Comparison of ENCODE assay signal across 8 mouse cellular contexts in the genomic region with DNA sequence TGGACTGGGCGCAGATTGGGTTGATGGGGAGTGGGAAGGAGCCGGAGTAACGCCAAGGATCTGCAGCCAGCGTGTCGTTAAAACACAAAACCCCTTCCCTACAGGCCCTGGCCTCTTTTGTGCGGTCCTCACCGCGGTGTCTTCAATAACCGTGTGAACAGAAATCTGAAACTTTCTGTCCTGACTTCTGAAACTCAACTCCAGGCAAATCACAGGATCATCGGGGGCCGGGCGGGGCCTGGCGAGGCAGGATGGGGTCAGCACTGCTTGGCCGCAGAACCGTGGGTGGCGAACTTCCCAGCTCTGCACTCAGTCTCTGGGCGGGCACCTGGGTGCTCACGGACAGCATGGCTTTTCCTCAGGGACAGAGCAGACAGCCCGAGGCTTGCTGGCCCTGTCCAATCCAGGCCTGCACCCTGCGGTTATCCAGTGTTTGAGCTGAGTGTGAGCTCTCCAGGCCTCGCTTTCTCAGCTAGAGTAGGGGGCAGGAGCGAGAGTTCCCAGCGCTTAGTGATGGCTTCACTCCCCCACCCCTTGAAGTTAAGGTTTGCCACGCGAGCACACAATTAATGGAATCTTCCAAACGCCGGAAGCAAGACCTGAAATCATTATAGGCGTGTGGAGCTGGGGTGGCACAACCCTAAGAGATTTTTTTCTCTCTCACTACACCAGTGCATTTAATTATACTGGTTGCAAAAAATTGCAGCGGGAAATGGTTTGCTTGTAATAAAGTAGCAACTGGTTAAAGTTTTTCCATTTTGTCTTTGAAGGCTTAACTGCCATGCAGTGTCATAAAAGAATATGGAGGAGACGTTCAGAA. TPM values are rescaled to one million over a fixed set of nuclear protein-coding genes. Genes with fewer than 3 reads are reported as not detected.
DNase-seq lines count a peak whose midpoint lies in the region; ATAC-seq and TF ChIP-seq lines count a peak whose summit lies in the region.

No protein-coding gene starts in this region.

- H3K4me3 ChIP-seq in lung, embryonic 14.5 days (ENCODE audit: low read depth, low read length): peak overlapping the region; percentile 48
- peak overlapping the region; percentile 74 for H3K4me3 ChIP-seq in heart, embryonic 11.5 days (ENCODE audit: low read depth, low read length)
- peak overlapping the region; percentile 68 for H3K4me3 ChIP-seq in kidney, embryonic 15.5 days (replicated peaks)

- peaks cover 43% of the 10 kb centered on the region for H3K27me3 ChIP-seq in lung, embryonic 14.5 days (ENCODE audit: insufficient read depth, low read length)
- no peaks in the 10 kb centered on the region; the same call in 1 of the 2 replicates for H3K27me3 ChIP-seq in heart, embryonic 11.5 days (ENCODE audit: control insufficient read depth, insufficient read depth, low read length)
- peaks cover 22% of the 10 kb centered on the region for H3K27me3 ChIP-seq in kidney, embryonic 15.5 days

- H3K9ac ChIP-seq in lung, embryonic 14.5 days: peak overlapping the region; percentile 36
- H3K9ac ChIP-seq in heart, embryonic 11.5 days (ENCODE audit: low read depth, low read length): peak overlapping the region; percentile 80
- H3K9ac ChIP-seq in kidney, embryonic 15.5 days: peak overlapping the region; percentile 38

- no peak for TF ChIP-seq CTCF in lung, embryonic 14.5 days (IDR thresholded peaks at IDR 0.05; ENCODE audit: low read depth)

- peak; percentile 33 for DNase-seq in lung, embryonic 14.5 days
- DNase-seq in lung, postnatal 14 days: no peak
- DNase-seq in cerebellum, postnatal 4 days (ENCODE audit: low spot score in 2 of 2): peak; percentile 21 to 22
- DNase-seq in mesoderm, embryonic 11.5 days (ENCODE audit: low read depth, low spot score): peak; percentile 52
- no peak for DNase-seq in spleen, postnatal 36 days (ENCODE audit: low spot score in 2 of 2)

- H3K36me3 ChIP-seq in lung, embryonic 14.5 days (ENCODE audit: insufficient read depth): no peaks in the 10 kb centered on the region
- H3K36me3 ChIP-seq in heart, embryonic 11.5 days (ENCODE audit: control insufficient read depth, insufficient read depth, low read length): no peaks in the 10 kb centered on the region
- H3K36me3 ChIP-seq in kidney, embryonic 15.5 days: no peaks in the 10 kb centered on the region

- WGBS in lung, embryonic 14.5 days: 8% methylated on average over 30 of the region's 30 CpGs
- 4% methylated on average over 30 of the region's 30 CpGs for WGBS in heart, embryonic 11.5 days (ENCODE audit: insufficient replicate concordance)
- 5% methylated on average over 30 of the region's 30 CpGs for WGBS in kidney, embryonic 15.5 days

- H3K27ac ChIP-seq in lung, embryonic 14.5 days (ENCODE audit: low read depth): peak overlapping the region; percentile 58; the same call in 1 of the 2 replicates
- H3K27ac ChIP-seq in heart, embryonic 11.5 days (ENCODE audit: low read depth, low read length): peak overlapping the region; percentile 87
- H3K27ac ChIP-seq in kidney, embryonic 15.5 days: peak overlapping the region; percentile 77

- H3K9me3 ChIP-seq in lung, embryonic 14.5 days (ENCODE audit: low read depth, low read length): no peaks in the 10 kb centered on the region
- no peaks in the 10 kb centered on the region for H3K9me3 ChIP-seq in heart, embryonic 11.5 days (replicated peaks; ENCODE audit: control insufficient read depth, low read length)
- no peaks in the 10 kb centered on the region for H3K9me3 ChIP-seq in kidney, embryonic 15.5 days (replicated peaks)

- no peaks in the 10 kb centered on the region for H3K4me1 ChIP-seq in lung, embryonic 14.5 days (ENCODE audit: insufficient read depth)
- peaks cover 9% of the 10 kb centered on the region for H3K4me1 ChIP-seq in heart, embryonic 11.5 days (ENCODE audit: control insufficient read depth, insufficient read depth, low read length)
- peaks cover 26% of the 10 kb centered on the region for H3K4me1 ChIP-seq in kidney, embryonic 15.5 days

- H3K4me2 ChIP-seq in lung, embryonic 14.5 days: peak overlapping the region; percentile 88
- H3K4me2 ChIP-seq in heart, embryonic 11.5 days: peak overlapping the region; percentile 66
- peak overlapping the region; percentile 92 for H3K4me2 ChIP-seq in kidney, embryonic 15.5 days

- ATAC-seq in lung, embryonic 14.5 days (ENCODE audit: insufficient read depth): no peak
- no peak; the same call in 1 of the 2 replicates for ATAC-seq in heart, embryonic 11.5 days (replicated peaks; ENCODE audit: insufficient number of reproducible peaks, low FRiP score, low TSS enrichment)
- ATAC-seq in kidney, embryonic 15.5 days (replicated peaks; ENCODE audit: low FRiP score): peak; percentile 30
- ATAC-seq in activated CD4-positive, CD25-positive, alpha-beta regulatory T cell, adult 4 months: no peak

RNA-seq across cellular contexts. Expression of a gene that starts 1.8 kb away (rescaled TPM):
- 1.4 and 2.2 TPM in 2 replicates for polyA plus RNA-seq in lung, embryonic 14.5 days (2014; fragmentation: Nextera tagmentation; extraction: Ambion mirVana)
- 23.2 and 29.9 TPM in 2 replicates for polyA plus RNA-seq in heart, embryonic 11.5 days (2014; fragmentation: Nextera tagmentation; extraction: Ambion mirVana)
- polyA plus RNA-seq in kidney, embryonic 15.5 days (2015; fragmentation: Nextera tagmentation; extraction: Ambion mirVana): 5.3 and 6.6 TPM in 2 replicates
- polyA plus RNA-seq in activated CD4-positive, CD25-positive, alpha-beta regulatory T cell, adult 4 months (2017; shearing (Covaris generic)): not detected

RNA-seq across cellular contexts. Expression of a gene that starts 41.3 kb away (rescaled TPM):
- polyA plus RNA-seq in lung, embryonic 14.5 days (2014; fragmentation: Nextera tagmentation; extraction: Ambion mirVana): 10.7 and 11.5 TPM in 2 replicates
- 10.1 and 11.4 TPM in 2 replicates for polyA plus RNA-seq in heart, embryonic 11.5 days (2014; fragmentation: Nextera tagmentation; extraction: Ambion mirVana)
- 16.3 and 16.6 TPM in 2 replicates for polyA plus RNA-seq in kidney, embryonic 15.5 days (2015; fragmentation: Nextera tagmentation; extraction: Ambion mirVana)
- polyA plus RNA-seq in activated CD4-positive, CD25-positive, alpha-beta regulatory T cell, adult 4 months (2017; shearing (Covaris generic)): 100 to 1,000 TPM; 132 to 145 TPM

Comparison
In these comparisons a context has a peak if more than half of its experiments do, and no peak if none do; other contexts are left out.
1. DNase-seq: peak in lung, embryonic 14.5 days (single experiment), cerebellum, postnatal 4 days (2 of 2) and mesoderm, embryonic 11.5 days (single experiment); none in lung, postnatal 14 days (single experiment) and spleen, postnatal 36 days (0 of 2).
2. Peak in every context shown above with its lines, with median percentiles within 50 percentile points of each other: H3K27ac ChIP-seq, H3K4me2 ChIP-seq, H3K4me3 ChIP-seq and H3K9ac ChIP-seq.